Mouse (Mus musculus) CD8-positive naive resting alpha-beta T cell, adult 2 months (primary cell): Measurements from ENCODE around the gene Uba3.

Source experiments
- DNase-seq, 2 experiments: peaks; one replicate each; pipeline ENCODE4 v3.0.0; 2022; ENCODE audit warnings: low read depth in 2 of 2, low spot score in 2 of 2

Uba3 gene

GRCm38 (mm10) chr6:97210962-97211601, 5.6 kb upstream of the Uba3 start:
- peak in 1 of 2 experiments; percentile 28 for DNase-seq

GRCm38 (mm10) chr6:97210191-97210961, 4.9 kb upstream of the Uba3 start, which contains the start of gene Arl6ip5:
Gene Arl6ip5 (plus strand): TSS chr6:97210689.
- peak; percentile 89 to 93 for DNase-seq

- no peak for DNase-seq
These were observed 4.3 kb upstream of the Uba3 start for GRCm38 (mm10) chr6:97209751-97210150.

GRCm38 (mm10) chr6:97209201-97209600, 3.8 kb upstream of the Uba3 start:
- no peak for DNase-seq

- no peak for DNase-seq
These were observed 3.0 kb upstream of the Uba3 start for GRCm38 (mm10) chr6:97208406-97208805.

GRCm38 (mm10) chr6:97207085-97207484, 1.6 kb upstream of the Uba3 start:
- DNase-seq: no peak

GRCm38 (mm10) chr6:97204952-97205351, 495 bp downstream of the Uba3 start:
- no peak for DNase-seq

- DNase-seq: no peak
These were observed 1.1 kb downstream of the Uba3 start for GRCm38 (mm10) chr6:97204252-97204869.

GRCm38 (mm10) chr6:97202477-97202876, 3.0 kb downstream of the Uba3 start:
- no peak for DNase-seq

GRCm38 (mm10) chr6:97200437-97200836, 5.0 kb downstream of the Uba3 start:
- DNase-seq: no peak

GRCm38 (mm10) chr6:97179367-97179828, 26.0 kb downstream of the Uba3 start:
- no peak for DNase-seq

GRCm38 (mm10) chr6:97178491-97179366, 26.7 kb downstream of the Uba3 start, which contains the start of gene Tmf1:
Gene Tmf1 (minus strand): TSS chr6:97179122.
- DNase-seq: peak; percentile 90 to 91

GRCm38 (mm10) chr6:97175716-97176115, 29.7 kb downstream of the Uba3 start:
- no peak for DNase-seq

- DNase-seq: no peak
These were observed 55.3 kb downstream of the Uba3 start for GRCm38 (mm10) chr6:97150156-97150555.

- DNase-seq: no peak
These were observed 55.7 kb downstream of the Uba3 start for GRCm38 (mm10) chr6:97149721-97150120.

GRCm38 (mm10) chr6:97148383-97149251, 56.8 kb downstream of the Uba3 start, which contains the start of gene Eogt:
Gene Eogt (minus strand): TSS chr6:97149182.
- DNase-seq: peak; percentile 54 to 59

GRCm38 (mm10) chr6:97147755-97148382, 57.6 kb downstream of the Uba3 start:
- DNase-seq: no peak

GRCm38 (mm10) chr6:97145156-97145555, 60.3 kb downstream of the Uba3 start:
- no peak for DNase-seq

- DNase-seq: no peak
These were observed 61.1 kb downstream of the Uba3 start for GRCm38 (mm10) chr6:97144359-97144758.
